Mouse (Mus musculus) left cerebral cortex, postnatal 36 days (tissue): ENCODE results near the gene Wnt7a. TPM values are rescaled to one million over a fixed set of nuclear protein-coding genes. Genes with fewer than 3 reads are reported as not detected.

Experiments
- DNase-seq, 2 experiments: peaks; one replicate each; pipeline ENCODE4 v3.0.0; 2021 to 2022; ENCODE audit warnings: low spot score in 2 of 2, mixed read lengths in 1 of 2
- intact Hi-C: fragments of 180-260 bp; cut with DNase I; formaldehyde crosslinking; loops from one replicate; pipeline ENCODE4 v1.15.1; 2025
- total RNA-seq, 2 experiments: library from RNA; stranded (reverse); gene quantifications; 2 replicates each; pipeline ENCODE4 v1.2.3; 2021

Gene Wnt7a
- total RNA-seq, 2 experiments from 2014 or later, result 14.2 to 16.0 TPM

DNA sequence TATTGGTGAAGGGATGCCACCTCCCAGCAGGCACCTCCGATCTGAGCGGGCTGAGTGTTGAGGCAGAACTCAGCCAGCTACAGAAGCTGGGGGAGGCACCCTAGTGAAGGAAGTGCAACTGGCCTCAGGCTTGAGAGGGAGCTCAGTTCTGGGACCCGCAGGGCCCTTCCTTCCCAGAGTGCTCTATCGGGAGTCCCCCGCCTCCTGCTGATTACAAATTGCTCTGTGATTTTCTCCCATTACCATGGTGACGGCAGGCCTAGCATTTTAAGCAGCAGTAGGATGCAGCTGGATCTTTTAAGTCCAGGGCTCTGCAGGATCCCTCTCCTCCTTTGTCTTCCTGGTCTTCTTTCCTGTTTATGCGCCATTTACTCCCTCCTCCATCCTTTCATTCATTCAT is 63.4 kb downstream of the Wnt7a start:
- no peak for DNase-seq
- intact Hi-C loops, result loop anchor here (5.0 kb wide), 1 partner anchor 60 kb away; no protein-coding TSS in a partner anchor

DNA sequence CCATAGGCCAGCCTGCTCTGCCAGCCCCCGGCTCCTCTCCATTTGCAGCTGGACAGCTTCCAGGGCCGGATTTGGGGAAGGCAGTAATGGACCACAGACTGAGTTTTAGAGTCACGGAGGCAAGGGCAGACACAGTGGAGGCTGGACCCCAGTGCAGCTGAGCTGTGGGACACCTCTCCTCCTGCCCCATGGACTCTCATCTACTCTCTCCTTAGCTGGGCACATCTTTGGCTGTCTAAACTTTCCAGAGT is 64.3 kb downstream of the Wnt7a start:
- intact Hi-C loops, result loop anchor here (5.0 kb wide), 1 partner anchor 60 kb away; no protein-coding TSS in a partner anchor
- no peak for DNase-seq

DNA sequence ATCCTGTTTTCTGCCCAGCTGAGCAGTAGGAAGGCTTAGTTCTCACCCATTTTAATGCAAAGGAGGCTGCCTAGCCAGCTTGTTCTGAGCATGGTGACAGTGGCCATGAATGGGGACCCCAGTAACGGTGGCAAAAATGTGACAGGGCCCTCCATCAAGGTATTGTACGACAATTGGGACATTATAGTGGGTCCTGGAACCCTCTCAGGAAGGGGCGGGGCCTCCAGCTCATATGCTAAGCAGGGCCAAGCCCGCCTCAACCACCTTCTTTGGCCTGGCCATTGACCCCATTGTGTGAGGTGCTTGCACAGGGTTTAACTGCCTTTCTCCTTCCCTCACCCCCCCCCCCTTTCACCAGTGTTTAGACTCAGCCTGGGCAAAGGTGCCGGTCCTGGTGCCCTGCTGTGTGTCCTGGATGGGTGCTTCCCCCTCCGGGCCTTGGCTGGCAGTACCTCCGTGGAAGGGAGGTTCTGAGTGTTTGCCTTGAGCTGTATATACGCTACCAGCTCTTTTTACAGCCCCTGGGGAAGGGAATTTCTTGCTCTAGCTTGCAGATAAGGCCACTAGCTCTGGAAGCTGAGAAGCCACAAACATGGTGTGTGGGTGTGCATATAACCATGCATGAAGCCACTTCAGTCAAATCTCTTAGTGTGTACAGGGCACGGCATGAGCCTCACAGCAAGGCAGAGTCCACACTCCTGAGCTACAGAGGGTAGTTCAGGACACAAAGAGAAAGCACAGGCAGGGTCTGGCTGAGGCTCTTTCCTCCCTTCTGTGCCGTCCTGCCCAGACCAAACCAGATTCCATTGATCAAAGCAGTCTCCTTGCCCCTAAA is 64.9 kb downstream of the Wnt7a start:
- no peak for DNase-seq
- intact Hi-C loops, result loop anchor here (5.0 kb wide), 1 partner anchor 59 kb away; no protein-coding TSS in a partner anchor

DNA sequence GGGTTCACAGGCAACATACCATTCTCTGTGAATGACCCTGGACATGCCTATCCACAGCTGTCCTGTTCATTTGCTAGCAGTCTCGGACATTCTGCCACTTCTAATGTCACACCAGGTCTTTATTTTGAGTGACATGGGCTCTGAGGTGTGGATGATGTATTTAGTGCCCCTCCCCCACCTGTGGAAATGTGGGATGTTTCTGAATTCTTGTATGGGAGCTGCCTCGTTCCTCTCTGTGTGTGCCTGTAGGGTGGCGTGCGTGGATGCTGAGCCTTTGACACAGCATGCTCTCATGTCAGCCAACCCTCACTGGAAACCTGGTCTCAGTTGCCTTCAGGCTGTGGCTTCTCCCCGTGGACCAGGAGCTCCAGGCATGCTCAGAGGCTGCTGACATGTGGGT is 66.1 kb downstream of the Wnt7a start:
- no peak for DNase-seq
- intact Hi-C loops, result loop anchor here (5.0 kb wide), 1 partner anchor 58 kb away; no protein-coding TSS in a partner anchor

DNA sequence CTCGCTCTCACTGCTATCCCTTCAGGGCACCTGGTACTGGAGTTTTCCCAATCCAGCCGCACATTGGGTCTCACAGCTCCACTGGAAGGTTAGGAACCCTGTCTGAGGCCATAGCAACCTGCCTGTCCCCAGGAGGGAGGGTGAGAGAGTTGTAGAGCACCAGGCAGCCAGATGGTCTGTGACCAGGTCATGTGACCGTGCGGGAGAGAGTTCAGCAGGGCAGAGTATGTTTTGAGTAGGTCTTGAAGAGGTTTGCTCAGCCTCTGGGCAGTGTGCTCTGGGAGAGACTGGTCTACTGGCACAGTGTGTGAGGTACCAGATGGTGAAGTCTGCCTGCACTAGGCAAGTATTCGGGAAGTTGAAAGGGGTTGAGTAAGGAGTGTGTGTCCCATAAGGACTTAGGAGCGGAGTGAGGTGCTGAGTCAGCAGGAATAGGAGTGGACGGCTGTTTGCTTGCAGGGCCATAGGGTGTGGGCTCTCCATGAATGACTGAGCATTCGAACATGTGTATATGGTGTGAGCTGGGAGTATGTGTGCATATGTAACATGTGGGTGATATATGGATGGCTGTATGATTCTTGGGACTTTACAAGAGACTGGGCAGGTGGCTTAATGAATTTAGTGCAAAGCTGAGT is 71.4 kb downstream of the Wnt7a start:
- intact Hi-C loops, result no loop called here

DNA sequence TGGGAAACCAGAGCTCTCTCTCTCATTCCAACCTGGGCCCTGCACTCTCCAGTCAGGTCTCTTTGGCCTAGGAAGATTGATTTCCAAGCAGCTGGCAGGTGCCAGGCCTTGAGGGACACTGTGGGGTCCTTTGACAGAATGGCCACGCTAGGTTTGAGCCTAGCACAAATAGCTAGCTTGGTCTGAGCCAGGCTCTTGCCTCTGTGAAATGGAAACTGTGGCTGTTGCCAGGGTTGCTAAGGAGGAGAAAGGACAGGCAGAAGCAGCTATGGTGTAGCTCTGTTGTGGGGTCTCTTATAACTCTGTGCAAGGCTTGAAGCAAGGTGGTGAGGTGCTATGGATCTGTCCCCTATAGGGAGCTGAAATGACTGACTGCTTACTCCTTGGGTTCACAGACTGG is 75.7 kb downstream of the Wnt7a start:
- intact Hi-C loops, result no loop called here

More for the DNA sequence above, 71.4 kb downstream of the Wnt7a start:
- peak in 1 of 2 experiments; percentile 1 for DNase-seq

DNA sequence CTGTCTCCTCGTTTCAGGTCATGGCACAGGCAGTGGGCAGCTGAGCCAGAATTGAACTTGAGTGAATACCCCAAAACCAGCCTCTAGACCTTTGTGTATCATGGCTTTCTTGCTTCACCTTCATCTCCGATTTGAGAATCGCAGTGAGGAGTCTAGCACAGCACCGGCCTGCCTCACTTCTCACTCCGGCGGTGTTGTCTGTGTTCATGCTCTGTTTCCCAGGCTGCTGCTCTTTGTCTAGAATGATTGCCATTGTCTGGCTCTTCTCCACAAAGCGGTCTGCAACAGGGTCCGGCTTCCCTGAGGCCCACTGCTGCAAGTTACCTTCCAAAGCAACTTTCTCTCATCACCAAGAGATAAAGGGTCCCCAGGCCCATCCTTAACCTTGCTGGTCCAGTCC is 79.3 kb downstream of the Wnt7a start:
- intact Hi-C loops, result no loop called here
- DNase-seq, result no peak

More for the DNA sequence above, 75.7 kb downstream of the Wnt7a start:
- DNase-seq, result no peak

DNA sequence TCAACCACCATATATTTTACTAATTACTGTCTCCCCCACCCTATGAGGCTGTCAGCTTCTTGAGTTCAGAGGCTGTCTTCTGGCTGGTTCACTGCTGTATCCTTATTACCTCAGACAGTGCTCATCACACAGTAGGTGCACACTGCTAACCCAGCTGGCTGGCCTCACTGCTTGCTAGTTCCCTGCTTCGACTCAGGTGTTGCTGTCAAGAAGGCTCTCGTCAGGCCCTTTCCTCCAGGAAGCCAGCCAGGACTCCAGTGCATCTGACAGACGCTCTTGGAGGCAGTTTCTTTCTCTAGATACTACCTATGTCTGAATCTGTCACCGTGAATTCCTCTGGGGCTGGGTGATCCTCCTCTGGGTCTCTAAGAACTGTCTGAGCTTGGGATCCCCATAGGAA is 85.6 kb downstream of the Wnt7a start:
- intact Hi-C loops, result no loop called here
- no peak for DNase-seq

DNA sequence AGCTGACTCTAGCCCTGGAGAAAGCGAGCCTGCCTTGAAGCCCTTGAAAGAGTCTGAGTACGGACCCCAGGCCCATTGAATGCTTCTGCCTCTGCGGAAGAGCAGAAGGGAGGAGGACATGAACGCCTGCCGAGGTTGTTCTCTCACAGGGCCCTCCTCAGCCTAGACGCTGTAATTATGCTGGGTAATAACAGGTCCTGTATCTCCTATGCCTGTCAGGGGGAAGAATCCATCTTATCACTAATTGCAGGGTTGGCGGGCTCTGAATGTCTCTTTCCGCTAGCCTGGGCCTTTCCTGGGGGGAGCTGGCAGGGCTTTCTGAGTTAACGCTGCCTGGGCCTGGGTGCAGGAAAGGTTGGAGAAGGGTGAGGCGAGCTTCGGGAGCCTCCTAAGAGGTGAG is 86.4 kb downstream of the Wnt7a start:
- intact Hi-C loops, result no loop called here
- no peak for DNase-seq

DNA sequence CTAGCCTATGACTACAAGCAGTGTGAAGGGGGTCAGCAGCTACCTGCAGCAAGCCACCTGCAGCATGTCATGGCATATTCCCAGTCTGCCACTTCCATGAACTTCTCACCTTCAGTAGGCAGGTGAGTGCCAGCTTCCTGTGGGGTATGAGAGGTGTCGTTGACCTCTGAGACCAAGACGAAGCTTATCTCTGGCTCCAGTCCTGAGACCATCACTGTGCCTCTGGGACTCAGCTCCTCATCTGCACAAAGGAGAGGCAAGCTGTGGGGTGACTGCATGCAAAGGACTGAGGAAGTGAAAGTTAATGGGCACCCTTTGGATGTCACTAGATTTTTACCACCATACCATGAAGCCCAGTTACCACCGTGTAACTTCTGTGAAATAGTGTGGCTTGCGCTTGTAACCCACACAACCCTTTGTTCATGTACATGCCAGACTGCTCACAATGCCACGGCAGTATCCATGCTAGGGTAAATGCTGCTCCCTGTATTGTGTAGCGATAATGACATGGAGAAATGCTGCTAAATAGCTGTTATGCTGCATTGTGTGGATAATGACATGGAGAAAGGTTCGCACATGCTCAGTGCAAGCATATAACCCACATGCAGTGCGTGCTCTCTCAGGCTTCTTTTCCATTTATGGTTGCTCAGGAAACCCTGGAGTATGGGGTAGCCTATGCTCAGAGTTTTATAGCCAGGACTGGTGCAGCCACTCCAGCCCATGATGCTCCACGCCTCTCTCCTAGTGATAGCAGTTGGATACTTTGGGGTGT is 89.0 kb downstream of the Wnt7a start:
- no peak for DNase-seq
- intact Hi-C loops, result no loop called here

Other genes with a start within 250 kb of the Wnt7a start
- gene Fbln2, start 198.9 kb downstream of the Wnt7a start, total RNA-seq, result 1 to 10 TPM; 4.0 to 6.8 TPM
- 10 to 100 TPM; 19.8 to 21.1 TPM for gene Chchd4, start 62.2 kb upstream of the Wnt7a start, total RNA-seq
- gene Tmem43, start 62.3 kb upstream of the Wnt7a start, total RNA-seq, result 10 to 100 TPM; 24.9 to 29.6 TPM
- 10 to 100 TPM; 13.2 to 14.9 TPM for gene Xpc, start 104.5 kb upstream of the Wnt7a start, total RNA-seq
- 10 to 100 TPM; 35.0 to 41.3 TPM for gene Lsm3, start 104.6 kb upstream of the Wnt7a start, total RNA-seq